Mouse (Mus musculus): Measurements from ENCODE around the gene Llgl2.

DNA sequence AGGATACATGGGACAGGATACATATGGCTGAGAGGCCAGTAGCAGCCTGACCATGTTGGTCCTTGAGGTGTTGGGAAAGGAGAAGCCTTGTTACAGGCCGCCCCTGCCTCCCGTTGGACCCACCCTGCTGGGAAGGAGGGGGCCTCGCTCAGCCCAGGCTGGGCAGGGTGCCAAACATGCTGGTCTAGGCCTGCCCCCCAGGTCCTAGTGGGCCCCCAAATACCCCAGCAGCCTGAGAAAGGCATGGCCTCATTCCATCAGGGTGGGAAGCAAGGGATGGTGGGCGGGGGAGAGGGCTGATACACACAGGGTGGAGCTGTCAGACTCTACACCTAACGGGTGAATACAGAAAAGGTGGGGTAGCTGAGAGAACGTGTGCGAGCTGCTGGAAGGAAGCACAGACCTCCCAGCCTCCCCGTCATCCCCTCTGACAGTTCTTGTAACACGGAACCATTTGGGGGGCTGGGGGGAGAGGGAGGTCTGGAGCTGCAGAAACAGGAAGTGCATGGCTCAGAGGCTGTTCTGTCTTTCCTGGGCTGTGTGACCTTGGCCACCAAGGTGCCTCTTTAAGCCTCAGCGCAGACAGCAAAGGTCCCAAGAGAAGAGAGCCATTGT is 15.0 kb upstream of the Llgl2 start:
- TF ChIP-seq CTCF (IDR thresholded peaks at IDR 0.05; ENCODE audit: low read depth, low read length) (no peak), POLR2A (IDR thresholded peaks at IDR 0.05; ENCODE audit: extremely low read depth, insufficient read depth, low read length) (no peak)

Measured in liver, adult 2 months (tissue).